Mouse (Mus musculus) gastrocnemius, postnatal 4 days (tissue): Measurements from ENCODE around the gene Taar8c. TPM values are rescaled to one million over a fixed set of nuclear protein-coding genes. Genes with fewer than 3 reads are reported as not detected.
"Not testable (repeated sequence)": the region's sequence is repeated elsewhere in the genome, so short reads cannot be mapped to it uniquely, and the experiment has no call there.

ENCODE experiments used
- DNase-seq, 2 experiments: peaks; one replicate each; pipeline ENCODE4 v3.0.0; 2021 to 2022; ENCODE audit warnings: low spot score in 2 of 2, mixed read lengths in 2 of 2
- total RNA-seq, 2 experiments: library from RNA; stranded (reverse); gene quantifications; 2 replicates each; pipeline ENCODE4 v1.2.3; 2021

Taar8c gene
- total RNA-seq, 2 experiments from 2014 or later = not detected

GRCm38 (mm10) chr10:24074751-24075150 lies 27.0 kb downstream of the Taar8c start:
- DNase-seq = not testable (repeated sequence)

GRCm38 (mm10) chr10:24058986-24059385 lies 42.7 kb downstream of the Taar8c start:
- no peak for DNase-seq

GRCm38 (mm10) chr10:24052039-24052438 lies 49.7 kb downstream of the Taar8c start:
- no peak for DNase-seq

Other genes with a start within 250 kb of the Taar8c start
- under 1 TPM; 0.15 to 0.41 TPM for gene Vnn1, start 207.2 kb downstream of the Taar8c start, total RNA-seq
- not detected for gene Taar1, start 181.6 kb downstream of the Taar8c start, total RNA-seq
- gene Taar2, start 163.3 kb downstream of the Taar8c start, total RNA-seq = not detected
- gene Taar3, start 152.4 kb downstream of the Taar8c start, total RNA-seq = not detected
- gene Taar4, start 141.4 kb downstream of the Taar8c start, total RNA-seq = not detected
- gene Taar5, start 131.2 kb downstream of the Taar8c start, total RNA-seq = not detected
- not detected for gene Taar6, start 116.3 kb downstream of the Taar8c start, total RNA-seq
- gene Taar7a, start 108.4 kb downstream of the Taar8c start, total RNA-seq = not detected
- not detected for gene Taar7b, start 102.0 kb downstream of the Taar8c start, total RNA-seq
- gene Taar7d, start 74.7 kb downstream of the Taar8c start, total RNA-seq = not detected
- not detected for gene Taar7e, start 64.3 kb downstream of the Taar8c start, total RNA-seq
- gene Taar7f, start 52.4 kb downstream of the Taar8c start, total RNA-seq = not detected
- gene Taar8a, start 25.4 kb downstream of the Taar8c start, total RNA-seq = not detected
- gene Taar8b, start 9.6 kb downstream of the Taar8c start, total RNA-seq = not detected
- not detected for gene Taar9, start 7.6 kb upstream of the Taar8c start, total RNA-seq
- 10 to 100 TPM; 37.3 to 41.6 TPM for gene Stx7, start 47.4 kb upstream of the Taar8c start, total RNA-seq
- 1 to 10 TPM; 5.8 TPM for gene Moxd1, start 121.6 kb upstream of the Taar8c start, total RNA-seq